Comparison of ENCODE assay signal across 24 mouse cellular contexts in the genomic region with DNA sequence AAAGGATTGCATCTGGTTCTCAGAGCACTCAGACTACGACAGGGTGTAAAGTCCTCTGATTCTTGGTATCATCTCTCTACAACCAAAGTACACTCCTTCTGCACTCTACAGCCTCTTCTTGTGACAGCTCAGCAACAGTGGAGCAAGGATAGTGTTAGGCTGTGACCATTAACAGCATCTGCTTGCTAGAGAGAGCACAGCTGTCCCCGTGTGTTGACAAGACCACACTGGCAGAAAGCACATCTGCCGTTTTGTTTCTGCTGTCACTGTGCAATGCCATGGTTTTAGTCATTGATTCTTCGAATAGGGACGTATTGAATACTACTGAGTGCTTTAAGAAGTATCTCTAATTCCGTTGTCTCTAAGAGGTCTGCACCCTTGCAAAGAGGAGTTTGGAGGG. TPM values are rescaled to one million over a fixed set of nuclear protein-coding genes. Genes with fewer than 3 reads are reported as not detected.
DNase-seq lines count a peak whose midpoint lies in the region; ATAC-seq and TF ChIP-seq lines count a peak whose summit lies in the region.
"Had no signal": no experiment of that assay in that cellular context is flagged by ENCODE, and none has a peak within 500 bp of the region (broad histone marks: within the 10 kb centered on the region; RNA-seq: fewer than 3 reads in every experiment).

No protein-coding gene starts in this region.

- no peak for ATAC-seq in embryonic facial prominence, embryonic 14.5 days (ENCODE audit: low read depth)
- ATAC-seq in lung, embryonic 14.5 days (ENCODE audit: insufficient read depth): no peak
- ATAC-seq: forebrain, embryonic 14.5 days; forebrain, embryonic 16.5 days had no signal

- no peak for TF ChIP-seq CTCF in lung, embryonic 14.5 days (IDR thresholded peaks at IDR 0.05; ENCODE audit: low read depth)
- no peak for TF ChIP-seq CTCF in C2C12 (IDR thresholded peaks at IDR 0.05; ENCODE audit: control insufficient read depth, insufficient read depth, insufficient read length)

- H3K79me3 ChIP-seq in C2C12 (ENCODE audit: low read depth): no peaks in the 10 kb centered on the region

- H3ac ChIP-seq in C2C12 (ENCODE audit: control insufficient read depth, insufficient read length, low read depth): no peak overlapping the region

- no peaks in the 10 kb centered on the region for H3K27me3 ChIP-seq in embryonic facial prominence, embryonic 14.5 days (replicated peaks; ENCODE audit: control insufficient read depth, insufficient read depth, low read length)
- H3K27me3 ChIP-seq in embryonic facial prominence, embryonic 10.5 days (replicated peaks; ENCODE audit: low read depth, poor library complexity, severe bottlenecking): no peaks in the 10 kb centered on the region; the same call in none of the 2 replicates
- no peaks in the 10 kb centered on the region for H3K27me3 ChIP-seq in lung, embryonic 14.5 days (ENCODE audit: insufficient read depth, low read length)
- H3K27me3 ChIP-seq in C2C12 (ENCODE audit: control insufficient read depth, insufficient read depth, insufficient read length): no peaks in the 10 kb centered on the region
- H3K27me3 ChIP-seq: embryonic facial prominence, embryonic 12.5 days; embryonic facial prominence, embryonic 15.5 days had no signal

- no peaks in the 10 kb centered on the region for H3K79me2 ChIP-seq in C2C12 (ENCODE audit: control insufficient read depth, insufficient read depth)

- H3K9me3 ChIP-seq in embryonic facial prominence, embryonic 14.5 days (ENCODE audit: control insufficient read depth, low read length): no peaks in the 10 kb centered on the region
- H3K9me3 ChIP-seq in embryonic facial prominence, embryonic 10.5 days: no peaks in the 10 kb centered on the region
- H3K9me3 ChIP-seq in lung, embryonic 14.5 days (ENCODE audit: low read depth, low read length): no peaks in the 10 kb centered on the region
- H3K9me3 ChIP-seq: embryonic facial prominence, embryonic 12.5 days; embryonic facial prominence, embryonic 15.5 days; forebrain, embryonic 10.5 days; forebrain, embryonic 12.5 days had no signal

- H3K36me3 ChIP-seq in embryonic facial prominence, embryonic 14.5 days (ENCODE audit: control insufficient read depth, insufficient read depth, low read length): no peaks in the 10 kb centered on the region
- H3K36me3 ChIP-seq in embryonic facial prominence, embryonic 10.5 days (replicated peaks): no peaks in the 10 kb centered on the region
- H3K36me3 ChIP-seq in lung, embryonic 14.5 days (ENCODE audit: insufficient read depth): no peaks in the 10 kb centered on the region
- no peaks in the 10 kb centered on the region for H3K36me3 ChIP-seq in C2C12 (ENCODE audit: control insufficient read depth, insufficient read depth)
- H3K36me3 ChIP-seq: embryonic facial prominence, embryonic 12.5 days; embryonic facial prominence, embryonic 15.5 days; forebrain, embryonic 10.5 days; forebrain, embryonic 12.5 days had no signal

- peaks cover 14% of the 10 kb centered on the region for H3K4me1 ChIP-seq in embryonic facial prominence, embryonic 14.5 days (ENCODE audit: control insufficient read depth, insufficient read depth, low read length)
- peaks cover 22% of the 10 kb centered on the region for H3K4me1 ChIP-seq in embryonic facial prominence, embryonic 10.5 days
- 0 out of 2 replicates have a peak, but pooled peaks cover 3% of the 10 kb centered on the region for H3K4me1 ChIP-seq in lung, embryonic 14.5 days (ENCODE audit: insufficient read depth)

- H3K4me3 ChIP-seq in embryonic facial prominence, embryonic 14.5 days (ENCODE audit: low read depth, low read length): no peak overlapping the region
- no peak overlapping the region for H3K4me3 ChIP-seq in embryonic facial prominence, embryonic 10.5 days
- H3K4me3 ChIP-seq in lung, embryonic 14.5 days (ENCODE audit: low read depth, low read length): no peak overlapping the region
- H3K4me3 ChIP-seq in C2C12 (ENCODE audit: insufficient read depth, poor library complexity, severe bottlenecking): no peak overlapping the region
- H3K4me3 ChIP-seq: embryonic facial prominence, embryonic 12.5 days; embryonic facial prominence, embryonic 15.5 days; erythroblast, embryonic 14.5 days; forebrain, embryonic 10.5 days; forebrain, embryonic 12.5 days had no signal

- WGBS in embryonic facial prominence, embryonic 14.5 days: 64% methylated on average over 6 of the region's 6 CpGs
- 81% methylated on average over 6 of the region's 6 CpGs for WGBS in embryonic facial prominence, embryonic 10.5 days
- 63% methylated on average over 6 of the region's 6 CpGs for WGBS in lung, embryonic 14.5 days

- no peak overlapping the region for H3K27ac ChIP-seq in embryonic facial prominence, embryonic 14.5 days (replicated peaks; ENCODE audit: low read depth, low read length)
- no peak overlapping the region for H3K27ac ChIP-seq in embryonic facial prominence, embryonic 10.5 days (replicated peaks)
- H3K27ac ChIP-seq in lung, embryonic 14.5 days (ENCODE audit: low read depth): no peak overlapping the region
- H3K27ac ChIP-seq: embryonic facial prominence, embryonic 12.5 days; embryonic facial prominence, embryonic 15.5 days; forebrain, embryonic 12.5 days had no signal

- no peak overlapping the region for H3K9ac ChIP-seq in embryonic facial prominence, embryonic 14.5 days (ENCODE audit: low read depth, low read length)
- no peak overlapping the region for H3K9ac ChIP-seq in lung, embryonic 14.5 days
- H3K9ac ChIP-seq: embryonic facial prominence, embryonic 12.5 days; embryonic facial prominence, embryonic 15.5 days; forebrain, embryonic 12.5 days had no signal

- DNase-seq in embryonic facial prominence, embryonic 14.5 days (ENCODE audit: low spot score): peak; percentile 27
- DNase-seq in embryonic facial prominence, embryonic 10.5 days (ENCODE audit: low spot score): no peak
- peak; percentile 19 for DNase-seq in lung, embryonic 14.5 days
- DNase-seq in lung, adult 18-20 months: no peak
- no peak for DNase-seq in kidney, adult 9 months
- DNase-seq: adrenal gland, adult 2 months; adrenal gland, postnatal 10 days; adrenal gland, postnatal 25 days; B cell, adult 2 months; cerebellum, adult 11 months; cerebellum, adult 18-20 months; cerebellum, adult 8-10 months; cerebellum, adult 9-11 months; cerebellum, postnatal 14 days; cerebellum, postnatal 36 days; embryo, embryonic 11 days had no signal

- H3K4me2 ChIP-seq in embryonic facial prominence, embryonic 14.5 days (ENCODE audit: low read depth, low read length): no peak overlapping the region
- no peak overlapping the region for H3K4me2 ChIP-seq in lung, embryonic 14.5 days
- H3K4me2 ChIP-seq: embryonic facial prominence, embryonic 12.5 days; embryonic facial prominence, embryonic 15.5 days had no signal

TF ChIP-seq in C2C12, 6 proteins besides CTCF, POLR2A, EP300 and RAD21:
- TF ChIP-seq MYOD1 (IDR thresholded peaks at IDR 0.05; ENCODE audit: control insufficient read depth, insufficient read length, low read depth) (peak; percentile 36), FOSL1 (IDR thresholded peaks at IDR 0.05; ENCODE audit: insufficient read depth, low read length, poor library complexity, severe bottlenecking) (no peak), CEBPB (IDR thresholded peaks at IDR 0.05; ENCODE audit: low read depth) (no peak), USF1 (IDR thresholded peaks at IDR 0.05; ENCODE audit: low read depth) (no peak)
TF ChIP-seq in C2C12: peak in this region for 1.

RNA-seq across cellular contexts. Expression of a gene that starts 36.6 kb away (rescaled TPM):
- polyA plus RNA-seq in embryonic facial prominence, embryonic 14.5 days (2014; fragmentation: Nextera tagmentation; extraction: Ambion mirVana): 1.5 and 1.6 TPM in 2 replicates
- not detected in 2 replicates for polyA plus RNA-seq in embryonic facial prominence, embryonic 10.5 days (2016; fragmentation: Nextera tagmentation; extraction: Ambion mirVana)
- not detected in 2 replicates for polyA plus RNA-seq in lung, embryonic 14.5 days (2014; fragmentation: Nextera tagmentation; extraction: Ambion mirVana)
- not detected for polyA plus RNA-seq in C2C12 (2012; fragmentation: generic; extraction: Trizol)
- polyA plus RNA-seq: adrenal gland, adult 2 months; embryonic facial prominence, embryonic 12.5 days; erythroblast, embryonic 14.5 days; forebrain, embryonic 10.5 days had no signal

Comparison
In these comparisons a context has a peak if more than half of its experiments do, and no peak if none do; other contexts are left out.
1. DNase-seq: peak in embryonic facial prominence, embryonic 14.5 days (single experiment) and lung, embryonic 14.5 days (single experiment); none in embryonic facial prominence, embryonic 10.5 days (single experiment), lung, adult 18-20 months (0 of 2) and kidney, adult 9 months (single experiment).